Mouse (Mus musculus) central nervous system, embryonic 14 days (tissue): ENCODE results near the gene Tyro3. TPM values are rescaled to one million over a fixed set of nuclear protein-coding genes. Genes with fewer than 3 reads are reported as not detected.

Experiments used
- polyA plus RNA-seq: library from polyadenylated mRNA; depleted of rRNA; stranded (reverse); fragments of >200 nt; gene quantifications from 2 replicates; pipeline ENCODE4 v1.2.3, GENCODE M21; 2012; rRNA removed

Tyro3 gene
- polyA plus RNA-seq = 32.2 and 36.3 TPM in 2 replicates

DNA sequence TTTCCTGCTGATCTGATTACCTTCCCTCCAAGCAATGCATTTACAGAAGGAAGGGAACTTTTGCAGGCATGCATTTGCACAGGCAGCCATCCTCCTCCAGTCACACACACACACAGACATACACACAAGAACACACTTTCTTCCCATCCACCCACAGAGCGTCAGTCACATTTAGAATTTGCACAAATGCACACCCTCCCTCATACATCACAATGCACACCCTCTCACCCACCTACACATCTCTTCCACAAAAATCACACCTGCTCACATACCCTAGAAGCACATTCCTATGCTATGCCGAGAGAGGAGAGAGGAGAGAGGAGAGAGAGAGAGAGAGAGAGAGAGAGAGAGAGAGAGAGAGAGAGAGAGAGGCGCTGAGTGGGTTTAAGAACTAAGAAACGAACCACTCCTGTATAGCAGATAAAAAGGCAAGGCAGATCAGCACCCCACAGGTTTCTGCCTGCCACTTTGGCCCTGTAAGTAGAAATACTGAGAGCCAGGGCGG lies at the start of gene Tyro3:
TSS of gene Tyro3 (plus strand) at position 455 of the 505 bp plus-strand sequence.

GRCm38 (mm10) chr2:119760251-119760650 lies 37.3 kb upstream of the Tyro3 start, which contains the start of gene Ltk:
TSS of gene Ltk (minus strand) at chr2:119760431.

DNA sequence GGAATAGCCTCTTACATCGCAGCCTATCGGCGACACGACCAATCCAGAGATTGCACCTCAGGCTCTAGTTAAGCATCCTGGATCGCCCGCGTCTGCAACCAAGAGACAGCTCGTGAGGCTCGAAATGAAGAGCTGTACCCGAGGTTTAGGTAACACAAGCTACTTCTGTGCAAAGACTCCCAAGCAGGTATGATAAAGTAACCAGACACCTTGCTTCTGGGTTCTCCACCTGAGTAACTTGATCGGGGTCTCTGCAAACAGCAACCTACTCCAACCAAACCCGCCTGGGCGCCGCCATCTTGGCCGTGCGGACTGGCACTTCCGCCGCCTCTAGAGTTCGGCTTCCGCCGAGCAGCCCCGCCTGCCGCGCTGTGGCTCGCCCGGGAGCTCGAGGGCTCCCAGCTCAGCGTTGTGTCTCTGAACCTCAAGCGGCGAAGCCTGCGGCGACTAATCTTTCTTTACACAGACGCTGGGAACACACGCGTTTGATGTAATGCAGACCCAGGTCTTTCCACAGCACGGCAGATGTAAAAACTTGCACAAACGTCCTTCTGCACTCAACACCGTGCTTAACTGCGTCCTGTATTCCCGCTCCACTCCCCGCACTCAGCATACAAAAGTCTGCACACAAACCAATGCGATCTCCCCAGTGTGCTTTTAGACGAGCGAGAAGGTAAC lies 10.2 kb upstream of the Tyro3 start, which contains the start of gene Rpap1:
TSS of gene Rpap1 (minus strand) at position 332 of the 678 bp plus-strand sequence.

Other genes with a start within 250 kb of the Tyro3 start
- gene Nusap1, start 179.4 kb upstream of the Tyro3 start, polyA plus RNA-seq = 20.2 and 28.4 TPM in 2 replicates
- 8.9 and 12.5 TPM in 2 replicates for gene Oip5, start 179.3 kb upstream of the Tyro3 start, polyA plus RNA-seq
- gene Ndufaf1, start 134.9 kb upstream of the Tyro3 start, polyA plus RNA-seq = 14.9 and 17.0 TPM in 2 replicates
- 44.9 and 45.5 TPM in 2 replicates for gene Rtf1, start 122.7 kb upstream of the Tyro3 start, polyA plus RNA-seq
- 0.50 and 0.55 TPM in 2 replicates for gene Itpka, start 55.4 kb upstream of the Tyro3 start, polyA plus RNA-seq
- 2.3 and 3.0 TPM in 2 replicates for gene Ltk, start 37.3 kb upstream of the Tyro3 start, polyA plus RNA-seq
- gene Rpap1, start 10.2 kb upstream of the Tyro3 start, polyA plus RNA-seq = 21.9 and 22.8 TPM in 2 replicates
- 21.9 and 24.1 TPM in 2 replicates for gene Mga, start 99.5 kb downstream of the Tyro3 start, polyA plus RNA-seq
- gene Mapkbp1, start 175.0 kb downstream of the Tyro3 start, polyA plus RNA-seq = 27.8 and 32.3 TPM in 2 replicates
- 19.5 and 22.5 TPM in 2 replicates for gene Jmjd7, start 229.8 kb downstream of the Tyro3 start, polyA plus RNA-seq
- gene Gm28042, start 229.8 kb downstream of the Tyro3 start, polyA plus RNA-seq = 24.6 and 25.6 TPM in 2 replicates
- gene Pla2g4b, start 235.7 kb downstream of the Tyro3 start, polyA plus RNA-seq = 29.2 and 32.2 TPM in 2 replicates